Mouse (Mus musculus): ENCODE results near the gene Aoc3. TPM values are rescaled to one million over a fixed set of nuclear protein-coding genes. Genes with fewer than 3 reads are reported as not detected.
A peak's percentile ranks its signal among the peaks of the same experiment; 100 is the strongest.
"Not testable (repeated sequence)": the region's sequence is repeated elsewhere in the genome, so short reads cannot be mapped to it uniquely, and the experiment has no call there.

Aoc3 gene
- polyA plus RNA-seq, 1 experiment from 2014 or later: 0.04 TPM

GRCm38 (mm10) chr11:101357505-101358182 lies 27.2 kb downstream of the Aoc3 start:
- 0 out of 2 replicates have a peak, but pooled peaks cover 3% of the 10 kb centered on the region for H3K4me1 ChIP-seq
- 87% methylated on average over 3 of the region's 3 CpGs for WGBS
- DNase-seq (ENCODE audit: low spot score): no peak
- H3K36me3 ChIP-seq: no peaks in the 10 kb centered on the region
- no peaks in the 10 kb centered on the region for H3K9me3 ChIP-seq (replicated peaks)
- no peak overlapping the region for H3K27ac ChIP-seq (replicated peaks)
- no peak overlapping the region for H3K4me3 ChIP-seq
- no peaks in the 10 kb centered on the region for H3K27me3 ChIP-seq (ENCODE audit: low read depth, poor library complexity, severe bottlenecking)

DNA sequence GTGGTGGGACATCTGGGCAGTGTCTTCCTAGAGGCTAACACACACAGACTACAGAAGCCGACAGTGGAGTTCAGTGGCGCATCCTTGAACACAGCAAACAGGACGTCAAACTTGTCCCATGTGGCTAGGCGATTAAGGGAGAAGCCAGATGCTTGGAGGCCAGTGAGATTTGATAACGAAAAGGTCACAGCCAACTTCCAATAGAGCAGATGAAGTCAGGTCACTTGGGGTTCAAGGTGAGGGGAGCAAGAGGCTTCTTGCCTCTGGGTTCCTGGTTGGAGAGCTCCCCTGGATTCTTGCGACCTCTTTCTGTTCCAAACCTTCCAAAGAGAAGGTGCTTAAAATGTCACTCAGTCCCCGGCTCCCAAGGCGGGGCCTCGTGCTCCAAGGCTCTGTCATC lies 29.4 kb downstream of the Aoc3 start:
- H3K27ac ChIP-seq (replicated peaks): no peak overlapping the region
- DNase-seq (ENCODE audit: low spot score): no peak

GRCm38 (mm10) chr11:101360651-101361113 lies 30.3 kb downstream of the Aoc3 start:
- no peaks in the 10 kb centered on the region for H3K4me1 ChIP-seq
- no peaks in the 10 kb centered on the region for H3K27me3 ChIP-seq (ENCODE audit: low read depth, poor library complexity, severe bottlenecking)
- WGBS: 69% methylated on average over 3 of the region's 3 CpGs
- DNase-seq (ENCODE audit: low spot score): no peak
- no peak overlapping the region for H3K4me3 ChIP-seq
- no peak overlapping the region for H3K27ac ChIP-seq (replicated peaks)
- H3K9me3 ChIP-seq (replicated peaks): no peaks in the 10 kb centered on the region
- no peaks in the 10 kb centered on the region for H3K36me3 ChIP-seq

More for the DNA sequence above, 29.4 kb downstream of the Aoc3 start:
- Histone ChIP-seq H3K4me1 (0 out of 2 replicates have a peak, but pooled peaks cover 3% of the 10 kb centered on the region), H3K36me3 (no peaks in the 10 kb centered on the region), H3K4me3 (no peak overlapping the region), H3K27me3 (ENCODE audit: low read depth, poor library complexity, severe bottlenecking) (no peaks in the 10 kb centered on the region), H3K9me3 (replicated peaks) (no peaks in the 10 kb centered on the region)
- WGBS: 79% methylated on average over 9 of the region's 9 CpGs

DNA sequence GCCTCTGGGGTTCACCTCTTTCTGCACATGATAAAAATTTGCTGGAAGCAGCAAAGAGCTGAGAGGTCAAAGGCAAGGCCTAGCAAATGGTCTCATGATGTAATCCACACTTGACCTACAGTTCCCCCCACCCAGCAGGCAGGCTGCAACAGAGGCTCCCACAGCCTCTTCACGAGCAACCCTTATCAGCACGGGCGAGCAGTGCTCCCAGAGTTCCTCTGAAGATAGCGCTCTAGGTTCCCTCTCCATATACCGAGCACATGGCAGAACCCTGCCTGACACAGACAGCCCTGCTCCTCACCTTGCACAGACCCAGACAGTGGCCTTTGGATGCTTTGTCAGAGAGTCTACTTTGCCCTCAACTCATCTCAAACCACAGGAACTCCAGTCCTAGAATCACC lies 34.1 kb downstream of the Aoc3 start:
- H3K9me3 ChIP-seq (replicated peaks): no peaks in the 10 kb centered on the region
- DNase-seq (ENCODE audit: low spot score): no peak
- H3K27me3 ChIP-seq (ENCODE audit: low read depth, poor library complexity, severe bottlenecking): no peaks in the 10 kb centered on the region
- 78% methylated on average over 5 of the region's 5 CpGs for WGBS
- no peak overlapping the region for H3K4me3 ChIP-seq
- H3K27ac ChIP-seq (replicated peaks): no peak overlapping the region
- no peaks in the 10 kb centered on the region for H3K36me3 ChIP-seq
- no peaks in the 10 kb centered on the region for H3K4me1 ChIP-seq

DNA sequence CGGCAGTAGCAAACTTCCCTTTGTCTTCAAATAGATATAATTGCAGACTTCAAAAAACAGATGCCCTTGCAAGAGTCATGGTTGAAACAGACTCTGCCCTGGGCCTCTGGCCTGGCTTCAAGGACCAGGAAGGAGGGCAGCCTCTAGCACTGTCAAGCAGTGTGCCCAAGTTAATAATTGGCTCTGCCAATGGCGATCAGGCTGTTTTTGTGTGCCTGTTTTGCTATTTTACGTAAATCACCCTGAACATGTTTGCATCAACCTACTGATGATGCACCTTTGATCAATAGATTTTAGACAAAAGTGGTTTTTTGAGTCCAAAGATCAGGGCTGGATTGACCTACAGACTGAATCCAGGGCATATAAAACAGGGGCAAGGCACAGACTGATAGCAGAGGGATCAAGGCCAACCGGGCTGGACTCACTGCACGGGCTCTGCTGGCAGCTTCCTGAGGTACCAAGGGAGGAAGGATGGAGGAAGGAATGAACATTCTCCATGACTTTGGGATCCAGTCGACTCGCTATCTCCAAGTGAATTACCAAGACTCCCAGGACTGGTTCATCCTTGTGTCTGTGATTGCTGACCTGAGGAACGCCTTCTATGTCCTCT lies 37.0 kb downstream of the Aoc3 start, which contains the start of gene G6pc:
G6pc (plus strand) TSS at position 236 of the 610 bp plus-strand sequence.
- 91% methylated on average over 8 of the region's 8 CpGs for WGBS
- Histone ChIP-seq H3K36me3 (no peaks in the 10 kb centered on the region), H3K27ac (replicated peaks) (no peak within 1 kb of the TSS), H3K4me3 (no peak within 1 kb of the TSS), H3K4me1 (no peaks in the 10 kb centered on the region), H3K27me3 (ENCODE audit: low read depth, poor library complexity, severe bottlenecking) (no peaks in the 10 kb centered on the region), H3K9me3 (replicated peaks) (no peaks in the 10 kb centered on the region)
- DNase-seq (ENCODE audit: low spot score): no peak

GRCm38 (mm10) chr11:101370141-101370540 lies 39.7 kb downstream of the Aoc3 start:
- H3K4me1 ChIP-seq: no peaks in the 10 kb centered on the region
- 81% methylated on average over 5 of the region's 5 CpGs for WGBS
- no peak overlapping the region for H3K27ac ChIP-seq (replicated peaks)
- no peak for DNase-seq (ENCODE audit: low spot score)
- H3K27me3 ChIP-seq (ENCODE audit: low read depth, poor library complexity, severe bottlenecking): no peaks in the 10 kb centered on the region
- no peak overlapping the region for H3K4me3 ChIP-seq
- H3K36me3 ChIP-seq: no peaks in the 10 kb centered on the region
- H3K9me3 ChIP-seq (replicated peaks): no peaks in the 10 kb centered on the region

DNA sequence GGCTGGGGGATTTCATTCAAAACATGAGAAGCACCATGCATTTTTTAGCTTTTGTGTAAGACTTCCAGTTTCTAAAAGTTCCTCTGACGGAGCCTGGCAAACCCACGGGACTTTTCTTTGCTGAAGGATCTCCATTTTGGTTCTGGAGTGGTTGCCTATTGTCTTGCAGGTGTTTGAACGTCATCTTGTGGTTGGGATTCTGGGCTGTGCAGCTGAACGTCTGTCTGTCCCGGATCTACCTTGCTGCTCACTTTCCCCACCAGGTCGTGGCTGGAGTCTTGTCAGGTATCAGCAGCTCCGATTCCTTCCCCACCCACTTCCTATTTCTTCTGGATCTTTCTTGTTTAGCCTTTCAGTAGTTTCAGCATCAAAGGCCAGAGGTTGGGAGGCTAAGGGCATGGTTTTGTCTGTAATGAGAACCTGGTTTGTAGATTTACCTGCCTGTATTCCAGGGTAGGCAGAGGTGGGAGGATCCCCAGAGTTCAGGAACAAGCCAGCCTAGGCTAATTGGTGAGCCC lies 44.1 kb downstream of the Aoc3 start:
- WGBS: 76% methylated on average over 7 of the region's 7 CpGs
- H3K27me3 ChIP-seq (ENCODE audit: low read depth, poor library complexity, severe bottlenecking): no peaks in the 10 kb centered on the region
- no peaks in the 10 kb centered on the region for H3K36me3 ChIP-seq
- no peak overlapping the region for H3K4me3 ChIP-seq
- no peak overlapping the region for H3K27ac ChIP-seq (replicated peaks)
- no peak for DNase-seq (ENCODE audit: low spot score)
- H3K4me1 ChIP-seq: no peaks in the 10 kb centered on the region
- H3K9me3 ChIP-seq (replicated peaks): no peaks in the 10 kb centered on the region

DNA sequence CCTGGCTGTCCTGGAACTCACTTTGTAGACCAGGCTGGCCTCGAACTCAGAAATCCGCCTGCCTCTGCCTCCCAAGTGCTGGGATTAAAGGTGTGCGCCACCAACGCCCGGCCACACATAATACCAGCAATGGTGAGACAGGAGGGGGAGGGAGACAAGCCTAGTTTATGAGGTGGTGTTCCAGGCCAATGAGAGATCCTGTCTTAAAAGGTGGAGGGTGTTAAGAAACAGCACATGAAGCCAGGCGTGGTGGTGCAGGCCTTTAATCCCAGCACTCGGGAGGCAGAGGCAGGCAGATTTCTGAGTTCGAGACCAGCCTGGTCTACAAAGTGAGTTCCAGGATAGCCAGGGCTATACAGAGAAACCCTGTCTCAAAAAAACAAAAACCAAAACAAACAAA lies 47.8 kb downstream of the Aoc3 start:
- H3K4me1 ChIP-seq; H3K36me3 ChIP-seq; H3K27me3 ChIP-seq (ENCODE audit: low read depth, poor library complexity, severe bottlenecking); H3K4me3 ChIP-seq; H3K27ac ChIP-seq (replicated peaks); H3K9me3 ChIP-seq (replicated peaks); DNase-seq (ENCODE audit: low spot score): not testable (repeated sequence)
- WGBS: 95% methylated on average over 8 of the region's 8 CpGs

GRCm38 (mm10) chr11:101378926-101379325 lies 48.5 kb downstream of the Aoc3 start:
- H3K4me3 ChIP-seq: no peak overlapping the region
- H3K9me3 ChIP-seq (replicated peaks): no peaks in the 10 kb centered on the region
- DNase-seq (ENCODE audit: low spot score): no peak
- no peak overlapping the region for H3K27ac ChIP-seq (replicated peaks)
- no peaks in the 10 kb centered on the region for H3K27me3 ChIP-seq (ENCODE audit: low read depth, poor library complexity, severe bottlenecking)
- peaks cover 9% of the 10 kb centered on the region for H3K4me1 ChIP-seq
- 86% methylated on average over 6 of the region's 6 CpGs for WGBS
- no peaks in the 10 kb centered on the region for H3K36me3 ChIP-seq

- 10% methylated on average over 4 of the region's 4 CpGs for WGBS
- H3K36me3 ChIP-seq: no peaks in the 10 kb centered on the region
- peaks cover 12% of the 10 kb centered on the region for H3K4me1 ChIP-seq
- DNase-seq (ENCODE audit: low spot score): peak; percentile 50
- H3K27ac ChIP-seq (replicated peaks): peak overlapping the region; percentile 63
- no peaks in the 10 kb centered on the region for H3K27me3 ChIP-seq (ENCODE audit: low read depth, poor library complexity, severe bottlenecking)
- peak overlapping the region; percentile 27 for H3K4me3 ChIP-seq
- H3K9me3 ChIP-seq (replicated peaks): no peaks in the 10 kb centered on the region
Measured at GRCm38 (mm10) chr11:101381817-101382216, 51.4 kb downstream of the Aoc3 start.

Small RNAs within 50 kb of the gene (microRNA-seq; reads per million reads assigned to microRNA genes)
- not detected for gene Gm25593

Other genes starting within 250 kb of the Aoc3 start
- gene Coasy, start 248.0 kb upstream of the Aoc3 start, polyA plus RNA-seq (2016; fragmentation: Nextera tagmentation; extraction: Ambion mirVana): 57.5 TPM in 2 replicates
- 42.7 and 49.1 TPM in 2 replicates for gene Mlx, start 243.3 kb upstream of the Aoc3 start, polyA plus RNA-seq (2016; fragmentation: Nextera tagmentation; extraction: Ambion mirVana)
- gene Psmc3ip, start 235.2 kb upstream of the Aoc3 start, polyA plus RNA-seq (2016; fragmentation: Nextera tagmentation; extraction: Ambion mirVana): 74.3 and 77.3 TPM in 2 replicates
- 16.4 and 20.2 TPM in 2 replicates for gene Retreg3, start 210.7 kb upstream of the Aoc3 start, polyA plus RNA-seq (2016; fragmentation: Nextera tagmentation; extraction: Ambion mirVana)
- 131 and 135 TPM in 2 replicates for gene Tubg1, start 210.7 kb upstream of the Aoc3 start, polyA plus RNA-seq (2016; fragmentation: Nextera tagmentation; extraction: Ambion mirVana)
- gene Tubg2, start 174.7 kb upstream of the Aoc3 start, polyA plus RNA-seq (2016; fragmentation: Nextera tagmentation; extraction: Ambion mirVana): 2.1 and 3.9 TPM in 2 replicates
- gene Cntnap1, start 160.1 kb upstream of the Aoc3 start, polyA plus RNA-seq (2016; fragmentation: Nextera tagmentation; extraction: Ambion mirVana): 0.28 and 0.43 TPM in 2 replicates
- 4.5 and 5.6 TPM in 2 replicates for gene Plekhh3, start 159.3 kb upstream of the Aoc3 start, polyA plus RNA-seq (2016; fragmentation: Nextera tagmentation; extraction: Ambion mirVana)
- 0.17 and 0.20 TPM in 2 replicates for gene Ccr10, start 155.2 kb upstream of the Aoc3 start, polyA plus RNA-seq (2016; fragmentation: Nextera tagmentation; extraction: Ambion mirVana)
- 11.1 and 11.2 TPM in 2 replicates for gene Ezh1, start 104.1 kb upstream of the Aoc3 start, polyA plus RNA-seq (2016; fragmentation: Nextera tagmentation; extraction: Ambion mirVana)
- 64.7 and 71.5 TPM in 2 replicates for gene Ramp2, start 84.6 kb upstream of the Aoc3 start, polyA plus RNA-seq (2016; fragmentation: Nextera tagmentation; extraction: Ambion mirVana)
- gene Vps25, start 76.9 kb upstream of the Aoc3 start, polyA plus RNA-seq (2016; fragmentation: Nextera tagmentation; extraction: Ambion mirVana): 137 and 143 TPM in 2 replicates
- gene Wnk4, start 70.0 kb upstream of the Aoc3 start, polyA plus RNA-seq (2016; fragmentation: Nextera tagmentation; extraction: Ambion mirVana): 5.4 and 8.0 TPM in 2 replicates
- 1.6 and 1.8 TPM in 2 replicates for gene Cntd1, start 51.6 kb upstream of the Aoc3 start, polyA plus RNA-seq (2016; fragmentation: Nextera tagmentation; extraction: Ambion mirVana)
- gene Coa3, start 51.5 kb upstream of the Aoc3 start, polyA plus RNA-seq (2016; fragmentation: Nextera tagmentation; extraction: Ambion mirVana): 223 and 228 TPM in 2 replicates
- 152 and 162 TPM in 2 replicates for gene Becn1, start 28.3 kb upstream of the Aoc3 start, polyA plus RNA-seq (2016; fragmentation: Nextera tagmentation; extraction: Ambion mirVana)
- gene Psme3, start 14.4 kb upstream of the Aoc3 start, polyA plus RNA-seq (2016; fragmentation: Nextera tagmentation; extraction: Ambion mirVana): 181 and 194 TPM in 2 replicates
- 1.6 and 2.5 TPM in 2 replicates for gene Aoc2, start 5.5 kb upstream of the Aoc3 start, polyA plus RNA-seq (2016; fragmentation: Nextera tagmentation; extraction: Ambion mirVana)
- not detected in 2 replicates for gene G6pc, start 37.0 kb downstream of the Aoc3 start, polyA plus RNA-seq (2016; fragmentation: Nextera tagmentation; extraction: Ambion mirVana)
- gene Aarsd1, start 87.0 kb downstream of the Aoc3 start, polyA plus RNA-seq (2016; fragmentation: Nextera tagmentation; extraction: Ambion mirVana): 105 TPM in 2 replicates
- 8.4 and 9.4 TPM in 2 replicates for gene Gm27029, start 94.2 kb downstream of the Aoc3 start, polyA plus RNA-seq (2016; fragmentation: Nextera tagmentation; extraction: Ambion mirVana)
- 22.8 and 24.0 TPM in 2 replicates for gene Rundc1, start 94.5 kb downstream of the Aoc3 start, polyA plus RNA-seq (2016; fragmentation: Nextera tagmentation; extraction: Ambion mirVana)
- gene Ptges3l, start 94.7 kb downstream of the Aoc3 start, polyA plus RNA-seq (2016; fragmentation: Nextera tagmentation; extraction: Ambion mirVana): 2.4 and 3.7 TPM in 2 replicates
- gene Rpl27, start 111.7 kb downstream of the Aoc3 start, polyA plus RNA-seq (2016; fragmentation: Nextera tagmentation; extraction: Ambion mirVana): 382 and 448 TPM in 2 replicates
- 3.2 and 4.0 TPM in 2 replicates for gene Ifi35, start 117.8 kb downstream of the Aoc3 start, polyA plus RNA-seq (2016; fragmentation: Nextera tagmentation; extraction: Ambion mirVana)
- 38.8 and 57.7 TPM in 2 replicates for gene Rnd2, start 134.4 kb downstream of the Aoc3 start, polyA plus RNA-seq (2016; fragmentation: Nextera tagmentation; extraction: Ambion mirVana)
- gene Vat1, start 135.6 kb downstream of the Aoc3 start, polyA plus RNA-seq (2016; fragmentation: Nextera tagmentation; extraction: Ambion mirVana): 36.1 and 47.7 TPM in 2 replicates
- gene Brca1, start 221.3 kb downstream of the Aoc3 start, polyA plus RNA-seq (2016; fragmentation: Nextera tagmentation; extraction: Ambion mirVana): 21.6 and 23.0 TPM in 2 replicates
- gene Nbr1, start 221.5 kb downstream of the Aoc3 start, polyA plus RNA-seq (2016; fragmentation: Nextera tagmentation; extraction: Ambion mirVana): 69.9 and 83.7 TPM in 2 replicates

All from midbrain, embryonic 10.5 days (tissue).